Mouse (Mus musculus) embryo, embryonic 11 days (tissue): Measurements from ENCODE around the gene Pabpc1l.
A peak's percentile ranks its signal among the peaks of the same experiment; 100 is the strongest.
"Not testable (repeated sequence)": the region's sequence is repeated elsewhere in the genome, so short reads cannot be mapped to it uniquely, and the experiment has no call there.

ENCODE experiments used
- DNase-seq: peaks from one replicate; pipeline ENCODE4 v3.0.0-alpha.2; 2015

Pabpc1l gene

GRCm38 (mm10) chr2:164038407-164039028 lies 13.3 kb downstream of the Pabpc1l start:
- DNase-seq = no peak

- no peak for DNase-seq
Observed at GRCm38 (mm10) chr2:164040949-164041348, 15.7 kb downstream of the Pabpc1l start.

GRCm38 (mm10) chr2:164041523-164041922 lies 16.3 kb downstream of the Pabpc1l start:
- DNase-seq = no peak

- DNase-seq = peak; percentile 45
Observed at GRCm38 (mm10) chr2:164047197-164047690, 22.0 kb downstream of the Pabpc1l start.

GRCm38 (mm10) chr2:164053767-164054166 lies 28.5 kb downstream of the Pabpc1l start:
- DNase-seq = no peak

- DNase-seq = no peak
Observed at GRCm38 (mm10) chr2:164054671-164055070, 29.4 kb downstream of the Pabpc1l start.

- DNase-seq = no peak
Observed at GRCm38 (mm10) chr2:164059634-164060235, 34.5 kb downstream of the Pabpc1l start.

- peak; percentile 66 for DNase-seq
Observed at GRCm38 (mm10) chr2:164070142-164070764, 45.0 kb downstream of the Pabpc1l start, which contains the start of gene Stk4. Gene Stk4, plus strand, starts transcription at chr2:164070322.

- DNase-seq = peak; percentile 97
Observed at GRCm38 (mm10) chr2:164070765-164071436, 45.7 kb downstream of the Pabpc1l start, which contains the start of gene Tomm34. Gene Tomm34, minus strand, starts transcription at chr2:164071169.

GRCm38 (mm10) chr2:164071437-164071820 lies 46.2 kb downstream of the Pabpc1l start:
- DNase-seq = not testable (repeated sequence)

- DNase-seq = no peak
Observed at GRCm38 (mm10) chr2:164072109-164072508, 46.9 kb downstream of the Pabpc1l start.

GRCm38 (mm10) chr2:164073120-164073519 lies 47.9 kb downstream of the Pabpc1l start:
- no peak for DNase-seq

GRCm38 (mm10) chr2:164073918-164074578 lies 48.8 kb downstream of the Pabpc1l start:
- peak; percentile 98 for DNase-seq

- DNase-seq = no peak
Observed at GRCm38 (mm10) chr2:164075088-164075487, 49.8 kb downstream of the Pabpc1l start.

- DNase-seq = no peak
Observed at GRCm38 (mm10) chr2:164076874-164077425, 51.7 kb downstream of the Pabpc1l start.

GRCm38 (mm10) chr2:164077875-164078274 lies 52.6 kb downstream of the Pabpc1l start:
- DNase-seq = no peak

- DNase-seq = no peak
Observed at GRCm38 (mm10) chr2:164079488-164079887, 54.2 kb downstream of the Pabpc1l start.

GRCm38 (mm10) chr2:164081577-164081976 lies 56.3 kb downstream of the Pabpc1l start:
- DNase-seq = no peak

GRCm38 (mm10) chr2:164082175-164082574 lies 56.9 kb downstream of the Pabpc1l start:
- DNase-seq = no peak

- DNase-seq = no peak
Observed at GRCm38 (mm10) chr2:164083609-164084341, 58.5 kb downstream of the Pabpc1l start.

- no peak for DNase-seq
Observed at GRCm38 (mm10) chr2:164084342-164084700, 59.1 kb downstream of the Pabpc1l start.
